Mouse (Mus musculus) kidney, postnatal 4 days (tissue): ENCODE measurements around the gene Plpp1.
A peak's percentile ranks its signal among the peaks of the same experiment; 100 is the strongest.

Experiments used
- DNase-seq, 2 experiments: peaks; one replicate each; pipeline ENCODE4 v3.0.0; 2021; ENCODE audit warnings: mixed read lengths in 2 of 2

Gene Plpp1

GRCm38 (mm10) chr13:112862342-112862741 is 61.8 kb downstream of the Plpp1 start:
- DNase-seq: no peak

GRCm38 (mm10) chr13:112862978-112863677 is 62.5 kb downstream of the Plpp1 start:
- DNase-seq: no peak

GRCm38 (mm10) chr13:112866782-112867181 is 66.2 kb downstream of the Plpp1 start:
- no peak for DNase-seq

GRCm38 (mm10) chr13:112867381-112867780 is 66.8 kb downstream of the Plpp1 start:
- no peak for DNase-seq

GRCm38 (mm10) chr13:112870039-112870690 is 69.6 kb downstream of the Plpp1 start:
- DNase-seq: peak in 1 of 2 experiments; percentile 17

- no peak for DNase-seq
Measured at GRCm38 (mm10) chr13:112871500-112872266, 71.1 kb downstream of the Plpp1 start.

- DNase-seq: no peak
Measured at GRCm38 (mm10) chr13:112887234-112887633, 86.6 kb downstream of the Plpp1 start.

- no peak for DNase-seq
Measured at GRCm38 (mm10) chr13:112902176-112902575, 101.6 kb downstream of the Plpp1 start.

GRCm38 (mm10) chr13:112909663-112910062 is 109.1 kb downstream of the Plpp1 start:
- DNase-seq: peak; percentile 55 to 65

- DNase-seq: no peak
Measured at GRCm38 (mm10) chr13:112910434-112910833, 109.8 kb downstream of the Plpp1 start.
